8 mouse cellular contexts compared by ENCODE assay signal in the genomic region with DNA sequence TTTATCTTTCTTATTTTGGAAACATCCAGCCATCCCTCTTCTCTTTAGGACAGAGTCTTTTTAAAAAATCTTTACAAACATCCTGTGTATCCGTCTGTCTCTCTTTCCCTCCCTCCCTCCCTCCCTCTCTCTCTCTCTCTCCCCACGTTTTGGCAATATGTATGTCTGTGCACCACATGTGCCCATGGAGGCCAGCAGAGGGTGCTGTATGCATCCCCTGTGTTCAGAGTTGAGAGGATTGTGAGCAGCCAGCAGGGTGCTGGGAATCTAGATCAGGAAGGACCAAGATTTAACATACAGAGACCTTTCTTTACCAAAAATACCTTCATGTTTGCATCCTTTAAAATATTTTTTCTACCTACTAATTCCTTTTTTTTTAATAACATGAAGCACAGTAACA. TPM values are rescaled to one million over a fixed set of nuclear protein-coding genes. Genes with fewer than 3 reads are reported as not detected.
DNase-seq lines count a peak whose midpoint lies in the region; ATAC-seq and TF ChIP-seq lines count a peak whose summit lies in the region.

No protein-coding gene starts in this region.

- peaks cover 2% of the 10 kb centered on the region; the same call in 1 of the 2 replicates for H3K36me3 ChIP-seq in heart, adult 2 months (ENCODE audit: control insufficient read depth, insufficient read depth, low read length)
- H3K36me3 ChIP-seq in embryonic facial prominence, embryonic 11.5 days (replicated peaks; ENCODE audit: control insufficient read depth, insufficient read depth, low read depth, low read length) = no peaks in the 10 kb centered on the region
- no peaks in the 10 kb centered on the region for H3K36me3 ChIP-seq in limb, embryonic 11.5 days (ENCODE audit: control insufficient read depth, insufficient read depth, low read length)
- H3K36me3 ChIP-seq in midbrain, embryonic 12.5 days = no peaks in the 10 kb centered on the region
- H3K36me3 ChIP-seq in stomach, embryonic 16.5 days (ENCODE audit: control insufficient read depth, insufficient read depth, low read length) = no peaks in the 10 kb centered on the region

- intact Hi-C loops in heart, adult 2 months (cut with DNase I) = no loop called here
- intact Hi-C loops in heart, postnatal 25 days (cut with DNase I) = no loop called here
- intact Hi-C loops in heart, postnatal 10 days (cut with DNase I) = no loop called here

- no peak for TF ChIP-seq EP300 in heart, adult 2 months (IDR thresholded peaks at IDR 0.05; ENCODE audit: insufficient read depth, low read depth, low read length)

- ATAC-seq in embryonic facial prominence, embryonic 11.5 days (replicated peaks; ENCODE audit: insufficient number of reproducible peaks, low FRiP score, low TSS enrichment, low read depth) = no peak
- no peak for ATAC-seq in limb, embryonic 11.5 days (ENCODE audit: insufficient number of reproducible peaks, low FRiP score, low TSS enrichment, low read depth)
- ATAC-seq in midbrain, embryonic 12.5 days (ENCODE audit: low FRiP score, low read depth) = no peak
- ATAC-seq in stomach, embryonic 16.5 days (ENCODE audit: insufficient read depth, low FRiP score) = no peak

- H3K4me1 ChIP-seq in heart, adult 2 months (ENCODE audit: control insufficient read depth, insufficient read depth, low read length) = no peaks in the 10 kb centered on the region
- no peaks in the 10 kb centered on the region; the same call in 1 of the 2 replicates for H3K4me1 ChIP-seq in embryonic facial prominence, embryonic 11.5 days (ENCODE audit: control insufficient read depth, insufficient read depth, low read length)
- no peaks in the 10 kb centered on the region for H3K4me1 ChIP-seq in limb, embryonic 11.5 days (ENCODE audit: control insufficient read depth, insufficient read depth, low read length)
- H3K4me1 ChIP-seq in midbrain, embryonic 12.5 days = peaks cover 13% of the 10 kb centered on the region
- peaks cover 7% of the 10 kb centered on the region; the same call in 1 of the 2 replicates for H3K4me1 ChIP-seq in stomach, embryonic 16.5 days (ENCODE audit: control insufficient read depth, insufficient read depth, low read length)

- H3K4me3 ChIP-seq in heart, adult 2 months = peak overlapping the region; percentile 85; the same call in 1 of the 2 replicates
- no peak overlapping the region for H3K4me3 ChIP-seq in embryonic facial prominence, embryonic 11.5 days (ENCODE audit: low read depth, low read length)
- no peak overlapping the region for H3K4me3 ChIP-seq in limb, embryonic 11.5 days (ENCODE audit: low read depth, low read length)
- H3K4me3 ChIP-seq in midbrain, embryonic 12.5 days = no peak overlapping the region
- peak overlapping the region; percentile 81 for H3K4me3 ChIP-seq in stomach, embryonic 16.5 days (replicated peaks; ENCODE audit: low read length)

- DNase-seq in heart, adult 2 months = peak; percentile 48 to 54
- DNase-seq in heart, postnatal 25 days (ENCODE audit: low spot score) = no peak
- DNase-seq in adipocyte (ENCODE audit: low spot score) = peak; percentile 66
- DNase-seq in embryonic facial prominence, embryonic 11.5 days (ENCODE audit: low spot score) = peak; percentile 72
- DNase-seq in heart, postnatal 10 days = peak; percentile 45 to 55
- DNase-seq in limb, embryonic 11.5 days (ENCODE audit: low spot score) = peak; percentile 59

- no peaks in the 10 kb centered on the region for H3K27me3 ChIP-seq in heart, adult 2 months (ENCODE audit: control insufficient read depth, insufficient read depth, low read length)
- no peaks in the 10 kb centered on the region for H3K27me3 ChIP-seq in embryonic facial prominence, embryonic 11.5 days (ENCODE audit: control insufficient read depth, insufficient read depth, low read length)
- no peaks in the 10 kb centered on the region for H3K27me3 ChIP-seq in limb, embryonic 11.5 days (ENCODE audit: control insufficient read depth, insufficient read depth, low read length)
- no peaks in the 10 kb centered on the region for H3K27me3 ChIP-seq in midbrain, embryonic 12.5 days
- H3K27me3 ChIP-seq in stomach, embryonic 16.5 days (ENCODE audit: control insufficient read depth, insufficient read depth, low read length) = no peaks in the 10 kb centered on the region

- H3K27ac ChIP-seq in heart, adult 2 months = no peak overlapping the region; the same call in 1 of the 2 replicates
- no peak overlapping the region for H3K27ac ChIP-seq in embryonic facial prominence, embryonic 11.5 days (replicated peaks; ENCODE audit: low read depth, low read length)
- no peak overlapping the region for H3K27ac ChIP-seq in limb, embryonic 11.5 days (replicated peaks; ENCODE audit: low read depth, low read length)
- no peak overlapping the region for H3K27ac ChIP-seq in midbrain, embryonic 12.5 days (replicated peaks)
- H3K27ac ChIP-seq in stomach, embryonic 16.5 days (ENCODE audit: low read length) = no peak overlapping the region

- no peaks in the 10 kb centered on the region for H3K79me2 ChIP-seq in heart, adult 2 months (replicated peaks; ENCODE audit: control insufficient read depth, insufficient read depth, low read length)

- TF ChIP-seq POLR2A in heart, adult 2 months (IDR thresholded peaks at IDR 0.05; ENCODE audit: insufficient read depth, low read depth, low read length) = no peak

- no peaks in the 10 kb centered on the region for H3K9me3 ChIP-seq in embryonic facial prominence, embryonic 11.5 days (replicated peaks; ENCODE audit: control insufficient read depth, low read length)
- H3K9me3 ChIP-seq in limb, embryonic 11.5 days (ENCODE audit: control insufficient read depth, low read length) = no peaks in the 10 kb centered on the region
- no peaks in the 10 kb centered on the region for H3K9me3 ChIP-seq in midbrain, embryonic 12.5 days
- H3K9me3 ChIP-seq in stomach, embryonic 16.5 days (replicated peaks; ENCODE audit: control insufficient read depth, low read length) = no peaks in the 10 kb centered on the region

- 11% methylated on average over 2 of the region's 2 CpGs for WGBS in heart, adult 2 months
- WGBS in embryonic facial prominence, embryonic 11.5 days = 8% methylated on average over 2 of the region's 2 CpGs
- 31% methylated on average over 2 of the region's 2 CpGs for WGBS in limb, embryonic 11.5 days
- 15% methylated on average over 2 of the region's 2 CpGs for WGBS in midbrain, embryonic 12.5 days
- WGBS in stomach, embryonic 16.5 days = 7% methylated on average over 2 of the region's 2 CpGs

- peak overlapping the region; percentile 17; the same call in 1 of the 2 replicates for H3K4me2 ChIP-seq in embryonic facial prominence, embryonic 11.5 days (ENCODE audit: low read depth, low read length)
- no peak overlapping the region for H3K4me2 ChIP-seq in limb, embryonic 11.5 days (ENCODE audit: low read depth, severe bottlenecking)
- H3K4me2 ChIP-seq in midbrain, embryonic 12.5 days (replicated peaks) = peak overlapping the region; percentile 71; the same call in 1 of the 2 replicates
- H3K4me2 ChIP-seq in stomach, embryonic 16.5 days (ENCODE audit: low read depth, low read length) = peak overlapping the region; percentile 69

- peak; percentile 72 for TF ChIP-seq CTCF in heart, adult 2 months (IDR thresholded peaks at IDR 0.05)

- H3K9ac ChIP-seq in heart, adult 2 months (ENCODE audit: low read depth, low read length) = no peak overlapping the region
- H3K9ac ChIP-seq in embryonic facial prominence, embryonic 11.5 days (replicated peaks; ENCODE audit: low read length) = no peak overlapping the region
- H3K9ac ChIP-seq in limb, embryonic 11.5 days (ENCODE audit: low read length) = no peak overlapping the region
- H3K9ac ChIP-seq in midbrain, embryonic 12.5 days (replicated peaks) = no peak overlapping the region
- H3K9ac ChIP-seq in stomach, embryonic 16.5 days (ENCODE audit: low read length) = no peak overlapping the region

RNA-seq across cellular contexts. Expression of gene Cops3, which starts 7.5 kb away (rescaled TPM):
- 10 to 100 TPM; 67.7 to 75.5 TPM for total RNA-seq in heart, adult 2 months (2021)
- 28.4 and 47.8 TPM in 2 replicates for polyA plus RNA-seq in heart, adult 2 months (2012; rRNA removed)
- 10 to 100 TPM; 70.2 to 75.0 TPM for total RNA-seq in heart, postnatal 25 days (2021)
- polyA plus RNA-seq in embryonic facial prominence, embryonic 11.5 days (2014; fragmentation: Nextera tagmentation; extraction: Ambion mirVana) = 238 and 239 TPM in 2 replicates
- total RNA-seq in heart, postnatal 10 days (2021) = 10 to 100 TPM; 71.3 to 71.9 TPM
- polyA plus RNA-seq in limb, embryonic 11.5 days (2014; fragmentation: Nextera tagmentation; extraction: Ambion mirVana) = 244 and 250 TPM in 2 replicates
- polyA plus RNA-seq in midbrain, embryonic 12.5 days (2016; fragmentation: Nextera tagmentation; extraction: Ambion mirVana) = 222 and 224 TPM in 2 replicates
- polyA plus RNA-seq in stomach, embryonic 16.5 days (2015; fragmentation: Nextera tagmentation; extraction: Ambion mirVana) = 172 and 174 TPM in 2 replicates

RNA-seq across cellular contexts. Expression of gene Nt5m, which starts 7.9 kb away (rescaled TPM):
- total RNA-seq in heart, adult 2 months (2021) = 10 to 100 TPM; 23.7 to 25.4 TPM
- polyA plus RNA-seq in heart, adult 2 months (2012; rRNA removed) = 35.9 and 47.1 TPM in 2 replicates
- 10 to 100 TPM; 26.0 to 30.8 TPM for total RNA-seq in heart, postnatal 25 days (2021)
- polyA plus RNA-seq in embryonic facial prominence, embryonic 11.5 days (2014; fragmentation: Nextera tagmentation; extraction: Ambion mirVana) = 37.1 and 41.0 TPM in 2 replicates
- 10 to 100 TPM; 27.3 to 27.4 TPM for total RNA-seq in heart, postnatal 10 days (2021)
- 36.1 and 37.2 TPM in 2 replicates for polyA plus RNA-seq in limb, embryonic 11.5 days (2014; fragmentation: Nextera tagmentation; extraction: Ambion mirVana)
- polyA plus RNA-seq in midbrain, embryonic 12.5 days (2016; fragmentation: Nextera tagmentation; extraction: Ambion mirVana) = 43.0 and 47.6 TPM in 2 replicates
- 29.4 and 31.6 TPM in 2 replicates for polyA plus RNA-seq in stomach, embryonic 16.5 days (2015; fragmentation: Nextera tagmentation; extraction: Ambion mirVana)

RNA-seq across cellular contexts. Expression of gene Flcn, which starts 37.3 kb away (rescaled TPM):
- 10 to 100 TPM; 36.9 to 47.0 TPM for total RNA-seq in heart, adult 2 months (2021)
- polyA plus RNA-seq in heart, adult 2 months (2012; rRNA removed) = 52.0 and 59.0 TPM in 2 replicates
- 10 to 100 TPM; 43.0 to 44.1 TPM for total RNA-seq in heart, postnatal 25 days (2021)
- polyA plus RNA-seq in embryonic facial prominence, embryonic 11.5 days (2014; fragmentation: Nextera tagmentation; extraction: Ambion mirVana) = 23.9 and 26.1 TPM in 2 replicates
- total RNA-seq in heart, postnatal 10 days (2021) = 10 to 100 TPM; 33.6 to 38.1 TPM
- polyA plus RNA-seq in limb, embryonic 11.5 days (2014; fragmentation: Nextera tagmentation; extraction: Ambion mirVana) = 32.0 and 33.7 TPM in 2 replicates
- polyA plus RNA-seq in midbrain, embryonic 12.5 days (2016; fragmentation: Nextera tagmentation; extraction: Ambion mirVana) = 35.7 and 37.4 TPM in 2 replicates
- polyA plus RNA-seq in stomach, embryonic 16.5 days (2015; fragmentation: Nextera tagmentation; extraction: Ambion mirVana) = 34.1 and 35.6 TPM in 2 replicates

RNA-seq across cellular contexts. Expression of gene Pld6, which starts 59.7 kb away (rescaled TPM):
- total RNA-seq in heart, adult 2 months (2021) = under 1 TPM; 0.44 to 0.45 TPM
- polyA plus RNA-seq in heart, adult 2 months (2012; rRNA removed) = 1.5 and 2.2 TPM in 2 replicates
- total RNA-seq in heart, postnatal 25 days (2021) = under 1 TPM; 0.18 to 0.42 TPM
- polyA plus RNA-seq in embryonic facial prominence, embryonic 11.5 days (2014; fragmentation: Nextera tagmentation; extraction: Ambion mirVana) = 1.2 and 1.4 TPM in 2 replicates
- 1 to 10 TPM in 1 of 2 experiments, under 1 TPM in 1; 0.82 to 1.9 TPM for total RNA-seq in heart, postnatal 10 days (2021)
- 1.3 and 2.4 TPM in 2 replicates for polyA plus RNA-seq in limb, embryonic 11.5 days (2014; fragmentation: Nextera tagmentation; extraction: Ambion mirVana)
- polyA plus RNA-seq in midbrain, embryonic 12.5 days (2016; fragmentation: Nextera tagmentation; extraction: Ambion mirVana) = 1.8 and 2.0 TPM in 2 replicates
- 6.0 and 7.7 TPM in 2 replicates for polyA plus RNA-seq in stomach, embryonic 16.5 days (2015; fragmentation: Nextera tagmentation; extraction: Ambion mirVana)

Comparison
In these comparisons a context has a peak if more than half of its experiments do, and no peak if none do; other contexts are left out.
1. H3K4me3 ChIP-seq: peak in heart, adult 2 months (single experiment) and stomach, embryonic 16.5 days (single experiment); none in embryonic facial prominence, embryonic 11.5 days (single experiment), limb, embryonic 11.5 days (single experiment) and midbrain, embryonic 12.5 days (single experiment).